Mouse (Mus musculus) lung, adult 2 months (tissue): ENCODE measurements around the gene Uqcrc1.

Source experiments
- CTCF ChIP-seq: fragments of 200-500 bp; IDR thresholded peaks from 2 replicates; pipeline ENCODE4 v1.5.1; 2011; ENCODE audit warnings: mild to moderate bottlenecking, low read length, control low read depth; ENCODE audit not compliant: insufficient read depth
- POLR2A ChIP-seq: fragments of 200-500 bp; IDR thresholded peaks from 2 replicates; pipeline ENCODE4 v1.6.1; 2011; ENCODE audit warnings: low read depth, mild to moderate bottlenecking, control low read depth, low read length, borderline replicate concordance; ENCODE audit errors: extremely low read depth

DNA sequence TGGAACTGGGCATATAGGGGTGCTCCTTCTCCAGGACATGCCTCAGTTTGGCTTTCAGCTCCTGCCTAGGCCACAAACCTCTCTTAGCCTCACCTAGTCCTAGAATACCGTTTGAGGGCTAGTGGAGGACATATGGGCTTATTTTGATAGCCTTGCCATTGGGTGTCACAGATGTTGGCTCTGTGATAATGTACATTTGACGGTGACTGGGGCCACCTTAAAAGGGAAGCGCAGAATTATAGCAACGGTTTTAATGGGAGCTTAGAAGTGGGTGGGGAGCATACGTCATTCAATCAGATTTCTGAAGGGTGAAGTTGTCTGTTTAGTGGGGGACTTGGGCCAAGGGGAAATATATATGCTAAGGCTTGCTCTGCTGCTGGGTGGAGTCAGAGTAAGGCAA is 9.2 kb downstream of the Uqcrc1 start:
- TF ChIP-seq CTCF = no peak
- TF ChIP-seq POLR2A = no peak
